Mouse (Mus musculus) erythroblast, embryonic 14.5 days (primary cell): ENCODE data around the gene Lekr1. TPM values are rescaled to one million over a fixed set of nuclear protein-coding genes. Genes with fewer than 3 reads are reported as not detected.

Experiments
- H3K27me3 ChIP-seq: 2 replicates; pipeline ENCODE4 v1.6.1; 2012; ENCODE audit warnings: inconsistent platforms; ENCODE audit not compliant: control insufficient read depth
- H3K36me3 ChIP-seq: 2 replicates; pipeline ENCODE4 v1.6.1; 2012; ENCODE audit warnings: mild to moderate bottlenecking, inconsistent platforms; ENCODE audit not compliant: control insufficient read depth
- H3K4me1 ChIP-seq: 2 replicates; pipeline ENCODE4 v1.6.1; 2012; ENCODE audit warnings: inconsistent platforms; ENCODE audit not compliant: control insufficient read depth
- H3K4me3 ChIP-seq: replicated peaks from 2 replicates; pipeline ENCODE3; 2012; ENCODE audit warnings: moderate library complexity, mild to moderate bottlenecking, inconsistent platforms
- H3K9me3 ChIP-seq: 2 replicates; pipeline ENCODE4 v1.6.1; 2012; ENCODE audit warnings: low read length, inconsistent platforms, mixed read lengths; ENCODE audit not compliant: control insufficient read depth
- GATA1 ChIP-seq: IDR thresholded peaks from 2 replicates; pipeline ENCODE4 v1.6.1; 2012; ENCODE audit warnings: low read length, inconsistent platforms, mixed read lengths
- TAL1 ChIP-seq: IDR thresholded peaks from 3 replicates; pipeline ENCODE4 v1.6.1; 2012; ENCODE audit warnings: low read length, inconsistent platforms, mixed read lengths
- polyA plus RNA-seq: library from polyadenylated mRNA; stranded (reverse); fragments of >175 nt; gene quantifications from 2 replicates; pipeline ENCODE4 v1.2.3, GENCODE M21; 2012

The Lekr1 gene
- polyA plus RNA-seq, 1 experiment, result not detected

DNA sequence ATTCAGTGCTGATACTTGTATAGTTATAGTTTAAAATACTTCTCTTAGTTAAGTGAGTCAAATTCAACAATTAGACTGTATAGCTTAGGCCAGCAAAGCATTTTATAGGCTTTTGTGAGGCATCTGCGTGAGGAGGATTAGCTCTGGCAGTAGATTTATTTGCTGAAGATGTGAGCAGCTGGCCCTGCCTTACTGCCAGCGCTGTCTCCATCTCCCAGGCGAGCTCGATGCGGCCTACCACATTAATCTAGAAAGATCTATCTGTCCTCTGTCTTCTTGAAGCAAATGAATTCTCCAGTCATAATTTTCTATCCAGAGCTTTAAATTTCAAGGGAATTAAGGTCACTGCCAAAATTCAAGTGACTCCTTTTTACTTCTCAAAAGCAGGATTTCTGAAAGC, 170.4 kb downstream of the Lekr1 start:
- Histone ChIP-seq H3K27me3 (no peaks in the 10 kb centered on the region), H3K36me3 (no peaks in the 10 kb centered on the region), H3K9me3 (no peaks in the 10 kb centered on the region), H3K4me3 (no peak overlapping the region), H3K4me1 (no peaks in the 10 kb centered on the region)
- TF ChIP-seq TAL1, result no peak
- TF ChIP-seq GATA1, result no peak

DNA sequence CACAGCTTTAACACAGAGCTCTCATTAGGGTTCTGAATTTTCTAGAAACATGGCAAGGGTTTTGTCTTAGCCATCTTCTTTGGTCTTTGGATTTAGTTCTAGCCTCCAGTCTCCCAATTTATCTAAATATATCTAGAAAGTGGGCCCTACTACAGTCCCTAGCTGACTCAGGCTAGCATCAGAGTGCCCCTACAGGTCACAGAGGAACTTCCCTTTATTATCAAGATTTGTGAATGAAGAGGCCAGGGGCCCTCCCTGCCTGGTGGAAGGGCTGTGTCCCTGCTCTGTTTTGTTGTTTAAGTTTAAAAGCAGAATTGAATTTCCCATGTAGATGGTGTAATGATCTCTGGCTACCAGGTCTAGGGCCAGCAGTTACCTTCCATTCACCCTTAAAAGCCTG, 173.6 kb downstream of the Lekr1 start:
- Histone ChIP-seq H3K36me3 (no peaks in the 10 kb centered on the region), H3K27me3 (no peaks in the 10 kb centered on the region), H3K9me3 (no peaks in the 10 kb centered on the region), H3K4me3 (no peak overlapping the region), H3K4me1 (no peaks in the 10 kb centered on the region)
- TF ChIP-seq TAL1, result no peak
- no peak for TF ChIP-seq GATA1

DNA sequence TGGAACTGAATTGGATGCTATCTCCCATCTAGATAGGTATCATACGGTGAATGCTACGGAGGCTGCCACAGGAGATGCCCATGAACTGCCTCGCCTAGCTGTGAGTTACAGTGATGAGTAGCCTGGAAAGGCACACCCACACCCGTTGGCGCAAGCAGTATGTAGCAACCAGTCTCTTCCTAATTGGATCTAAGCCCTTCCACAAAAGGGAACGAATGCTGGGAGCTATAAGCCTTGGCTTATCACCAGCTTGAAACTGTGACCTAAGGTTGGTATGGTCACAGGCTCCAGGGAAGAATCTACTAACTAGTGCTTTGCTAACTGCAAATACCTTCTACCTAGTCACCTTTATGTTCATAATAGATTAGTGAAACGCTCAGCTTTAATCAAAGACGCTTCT, 175.1 kb downstream of the Lekr1 start:
- Histone ChIP-seq H3K27me3 (no peaks in the 10 kb centered on the region), H3K4me3 (no peak overlapping the region), H3K9me3 (no peaks in the 10 kb centered on the region), H3K4me1 (no peaks in the 10 kb centered on the region), H3K36me3 (no peaks in the 10 kb centered on the region)
- TF ChIP-seq GATA1, result no peak
- no peak for TF ChIP-seq TAL1

DNA sequence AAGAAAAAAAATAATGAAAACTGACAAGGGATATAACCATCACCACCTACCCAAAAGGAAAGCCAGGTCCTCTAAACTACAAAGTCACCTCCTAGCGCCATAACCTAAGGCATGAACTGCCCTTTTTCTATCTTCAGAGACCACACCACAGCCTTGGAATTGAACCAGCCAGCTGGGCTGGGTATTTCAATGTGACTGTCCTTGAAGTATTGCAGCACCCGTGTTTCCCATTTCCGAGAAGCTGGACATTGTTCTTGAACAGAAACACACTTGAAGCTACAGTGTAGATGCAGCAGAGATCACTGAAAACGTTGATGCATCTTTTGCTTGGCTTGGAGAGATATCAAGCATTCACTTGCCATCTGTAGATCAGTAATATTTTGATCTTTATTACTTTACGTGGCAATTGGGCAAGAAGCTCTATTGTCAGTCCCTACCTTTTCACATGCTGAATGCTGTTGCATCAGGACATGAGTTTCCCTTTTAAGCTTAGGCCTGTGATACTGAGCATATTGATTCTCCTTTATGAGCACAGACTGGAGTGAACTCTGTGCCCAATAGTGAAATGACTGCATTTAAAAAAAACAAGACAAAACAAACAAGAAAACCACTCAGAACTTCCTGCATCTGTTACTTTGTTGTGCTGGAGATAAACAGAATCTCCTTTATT, 176.6 kb downstream of the Lekr1 start:
- Histone ChIP-seq H3K27me3 (no peaks in the 10 kb centered on the region), H3K9me3 (no peaks in the 10 kb centered on the region), H3K36me3 (no peaks in the 10 kb centered on the region), H3K4me1 (no peaks in the 10 kb centered on the region), H3K4me3 (no peak overlapping the region)
- no peak for TF ChIP-seq TAL1
- TF ChIP-seq GATA1, result no peak

DNA sequence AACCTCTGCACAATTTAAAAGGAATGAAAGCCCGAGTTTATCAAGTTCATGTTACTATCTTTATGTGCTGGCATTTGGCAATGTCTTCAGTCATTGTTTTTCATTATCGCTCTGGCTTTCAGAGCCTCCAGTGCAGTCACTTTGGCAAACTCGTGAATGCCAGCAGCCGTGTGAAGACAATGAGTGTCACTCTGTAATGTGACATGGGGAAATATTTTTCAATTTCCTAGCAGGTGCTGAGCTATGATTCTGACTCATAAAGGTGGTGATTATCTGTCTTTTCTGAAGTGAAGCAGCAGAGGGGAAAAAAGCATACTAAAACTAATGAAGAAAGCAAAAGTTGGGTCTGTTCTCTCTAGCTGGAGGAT, 177.1 kb downstream of the Lekr1 start:
- Histone ChIP-seq H3K27me3 (no peaks in the 10 kb centered on the region), H3K4me3 (no peak overlapping the region), H3K36me3 (no peaks in the 10 kb centered on the region), H3K4me1 (no peaks in the 10 kb centered on the region), H3K9me3 (no peaks in the 10 kb centered on the region)
- no peak for TF ChIP-seq TAL1
- no peak for TF ChIP-seq GATA1

DNA sequence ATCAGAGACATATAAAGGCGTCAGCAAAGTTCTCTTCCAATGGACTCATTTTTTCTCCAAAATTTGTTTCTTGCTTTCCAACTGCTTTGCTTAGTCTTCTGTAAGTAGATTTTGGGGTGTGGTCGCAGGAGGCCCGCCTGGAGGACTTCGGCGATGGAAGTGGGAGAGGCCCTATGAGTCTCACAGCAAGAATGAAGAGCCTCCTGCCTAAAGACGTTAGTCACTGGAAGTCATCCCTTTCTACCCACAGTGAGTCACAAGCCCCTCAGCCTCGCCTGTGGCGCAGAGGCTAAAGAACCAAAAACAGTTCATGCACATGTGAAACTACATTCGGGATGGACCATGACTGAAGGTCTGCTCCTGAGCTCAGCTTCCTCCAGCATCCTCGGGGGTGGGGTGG, 178.3 kb downstream of the Lekr1 start:
- Histone ChIP-seq H3K4me1 (no peaks in the 10 kb centered on the region), H3K4me3 (no peak overlapping the region), H3K36me3 (no peaks in the 10 kb centered on the region), H3K9me3 (no peaks in the 10 kb centered on the region), H3K27me3 (no peaks in the 10 kb centered on the region)
- no peak for TF ChIP-seq GATA1
- no peak for TF ChIP-seq TAL1

DNA sequence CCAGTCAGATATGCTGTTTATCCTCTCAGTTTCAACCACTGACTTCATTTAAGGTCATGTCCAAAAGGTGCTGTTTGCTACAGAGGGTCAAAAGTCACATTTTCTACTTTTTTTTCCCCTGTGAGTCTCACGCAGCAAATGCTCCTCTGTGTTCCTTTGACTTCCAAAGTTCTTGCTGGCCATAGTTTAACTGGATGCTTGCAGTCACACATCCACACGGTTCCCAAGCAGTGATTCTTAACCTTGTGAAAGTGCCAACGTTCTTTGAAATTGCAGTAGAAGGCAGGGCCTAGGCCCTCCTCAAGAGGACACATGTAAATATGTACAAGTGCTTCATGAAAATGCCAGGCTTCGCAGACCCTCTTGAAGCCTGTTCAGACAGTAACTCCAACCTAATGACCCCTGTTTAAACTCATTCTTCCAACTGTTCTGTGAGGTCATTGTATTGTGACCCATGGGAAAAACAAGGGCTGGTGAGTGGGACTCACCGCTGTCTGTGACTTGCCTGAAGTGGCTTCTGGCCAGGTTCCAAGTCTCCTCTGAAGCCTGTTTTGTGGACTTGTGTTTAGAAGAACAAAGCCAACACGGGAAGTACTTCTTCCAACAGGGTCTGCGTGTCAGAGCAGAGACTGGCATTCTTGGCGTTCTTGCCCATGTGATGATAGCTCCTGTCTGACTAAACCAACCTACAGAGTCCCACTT, 179.0 kb downstream of the Lekr1 start:
- Histone ChIP-seq H3K9me3 (no peaks in the 10 kb centered on the region), H3K4me1 (no peaks in the 10 kb centered on the region), H3K36me3 (no peaks in the 10 kb centered on the region), H3K4me3 (no peak overlapping the region), H3K27me3 (no peaks in the 10 kb centered on the region)
- TF ChIP-seq GATA1, result no peak
- no peak for TF ChIP-seq TAL1

DNA sequence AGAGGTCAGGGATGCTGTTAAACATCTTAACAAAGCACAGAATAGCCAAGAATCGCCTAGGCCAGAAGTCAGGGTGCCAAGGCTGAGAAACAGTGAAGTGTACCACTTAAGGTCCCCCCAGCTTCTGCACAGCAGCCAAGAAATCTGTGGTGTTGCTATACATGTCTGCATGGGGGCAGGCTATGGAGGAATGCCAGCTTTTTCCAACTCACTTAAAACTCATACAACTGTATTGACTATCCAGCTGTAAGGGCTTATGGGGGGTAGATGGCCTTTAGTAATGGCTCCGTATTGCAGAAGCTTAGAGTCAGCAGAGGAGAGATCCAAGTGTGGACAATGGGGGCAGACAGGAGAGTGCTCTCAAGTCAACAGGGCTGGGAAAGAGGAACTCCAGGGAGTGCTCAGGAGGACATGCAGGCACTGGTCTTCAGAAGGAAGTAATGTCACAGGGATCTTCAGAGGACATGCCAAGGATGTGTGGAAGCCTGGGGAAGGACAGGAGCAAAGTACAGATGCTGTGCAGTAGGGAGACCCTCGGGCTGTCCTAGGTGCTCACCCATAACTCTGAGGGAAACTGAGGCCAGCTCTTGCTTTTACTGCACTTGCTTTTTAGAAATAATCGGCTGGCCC, 181.2 kb downstream of the Lekr1 start:
- no peaks in the 10 kb centered on the region for H3K36me3 ChIP-seq
- no peaks in the 10 kb centered on the region for H3K4me1 ChIP-seq
- H3K9me3 ChIP-seq, result no peaks in the 10 kb centered on the region
- no peaks in the 10 kb centered on the region for H3K27me3 ChIP-seq
- no peak for TF ChIP-seq TAL1
- no peak for TF ChIP-seq GATA1
- no peak overlapping the region for H3K4me3 ChIP-seq

DNA sequence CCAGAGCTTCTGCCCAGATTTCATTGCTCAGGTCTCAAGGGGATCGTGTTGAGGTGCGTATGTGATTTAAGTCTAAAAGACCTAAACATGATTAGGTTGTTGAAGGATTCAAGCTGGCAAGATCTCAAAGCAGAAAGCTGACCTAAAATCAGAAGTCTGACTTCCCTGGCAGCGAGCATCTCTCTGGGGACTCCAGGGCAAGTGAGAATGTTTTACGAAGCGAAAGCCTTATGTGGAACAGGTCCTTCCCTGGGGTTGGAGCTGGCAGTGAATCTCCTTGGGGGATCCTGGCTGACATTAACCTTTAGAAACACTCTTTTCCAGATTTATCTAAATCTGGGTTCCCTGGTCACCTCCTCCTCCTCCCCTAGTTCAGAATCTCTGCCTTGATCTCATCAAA, 187.7 kb downstream of the Lekr1 start:
- Histone ChIP-seq H3K4me3 (no peak overlapping the region), H3K4me1 (no peaks in the 10 kb centered on the region), H3K9me3 (no peaks in the 10 kb centered on the region), H3K36me3 (no peaks in the 10 kb centered on the region), H3K27me3 (no peaks in the 10 kb centered on the region)
- no peak for TF ChIP-seq TAL1
- TF ChIP-seq GATA1, result no peak
